Mouse (Mus musculus): ENCODE results near the gene Adm. TPM values are rescaled to one million over a fixed set of nuclear protein-coding genes. Genes with fewer than 3 reads are reported as not detected.
"Not testable (repeated sequence)": the region's sequence is repeated elsewhere in the genome, so short reads cannot be mapped to it uniquely, and the experiment has no call there.

Adm gene
- 2.0 and 3.0 TPM in 2 replicates for polyA plus RNA-seq (2012; rRNA removed)

DNA sequence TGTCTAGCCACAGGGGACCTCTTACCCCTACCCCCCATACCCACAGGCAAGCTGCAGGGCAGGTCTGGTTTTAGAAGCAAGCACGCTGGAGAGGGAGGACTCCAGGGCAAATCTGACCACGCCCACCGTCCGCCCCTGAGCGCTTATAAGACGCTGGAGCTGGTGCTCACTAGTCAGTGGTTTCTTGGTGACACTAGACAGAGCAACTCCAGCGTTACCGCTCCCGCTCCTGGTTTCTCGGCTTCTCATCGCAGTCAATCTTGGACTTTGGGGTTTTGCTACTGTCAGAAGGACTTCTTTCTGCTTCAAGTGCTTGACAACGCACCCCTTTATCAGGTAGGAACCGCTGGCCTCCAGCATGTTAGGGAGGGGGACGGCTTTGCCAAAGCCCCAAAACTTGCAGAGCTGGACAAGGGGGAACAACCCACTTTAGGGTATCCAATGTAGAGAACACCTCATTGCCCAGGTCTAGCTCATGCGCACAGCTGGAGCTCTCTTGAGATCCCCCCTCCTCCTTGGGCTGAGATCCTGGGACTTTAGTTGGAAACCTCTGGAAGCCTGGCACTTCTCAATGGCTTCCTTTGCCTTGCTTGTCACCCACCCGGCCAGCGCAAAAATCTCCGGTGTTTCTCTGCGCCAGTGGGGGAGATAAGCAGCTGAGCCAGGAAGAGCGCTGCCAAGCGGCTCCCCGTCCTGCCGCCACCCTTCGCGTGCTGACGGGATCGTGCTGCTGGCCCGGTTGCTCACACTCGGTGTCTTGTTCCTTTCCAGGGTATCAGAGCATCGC lies at the start of gene Adm:
Gene Adm (plus strand): TSS at position 176 of the 787 bp plus-strand sequence.
- Histone ChIP-seq H3K27ac (ENCODE audit: insufficient read depth, low read length) (no peak within 1 kb of the TSS), H3K4me1 (ENCODE audit: control insufficient read depth, insufficient read depth, low read length) (0 out of 2 replicates have a peak, but pooled peaks cover 1% of the 10 kb centered on the region), H3K4me3 (ENCODE audit: insufficient read depth, low read length) (peak within 1 kb of the TSS; percentile 53)
- TF ChIP-seq POLR2A (IDR thresholded peaks at IDR 0.05; ENCODE audit: extremely low read depth, insufficient read depth, low read length) (peak; percentile 89), CTCF (IDR thresholded peaks at IDR 0.05; ENCODE audit: extremely low read depth, insufficient read depth, low read length) (no peak)

DNA sequence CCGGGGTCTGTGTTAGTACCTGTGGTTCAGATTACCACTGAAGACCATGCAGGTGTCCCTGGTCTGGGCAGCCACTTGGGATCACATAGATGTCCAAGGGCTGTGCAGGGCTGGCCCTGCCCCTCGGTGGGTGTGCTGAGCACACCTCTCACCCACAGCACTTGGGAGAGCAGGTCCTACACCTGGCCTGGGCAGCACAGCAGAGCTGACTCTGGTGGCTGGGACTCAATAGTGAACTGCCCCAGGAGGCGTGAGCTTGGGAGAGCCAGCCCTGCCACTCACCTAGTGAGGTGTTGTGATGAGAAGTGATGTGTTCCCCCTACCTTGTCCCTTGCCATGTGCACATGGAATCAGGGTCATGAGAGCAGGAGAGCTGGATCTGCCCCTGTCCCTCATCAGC lies 43.8 kb upstream of the Adm start:
- Histone ChIP-seq H3K4me3 (ENCODE audit: insufficient read depth, low read length) (no peak overlapping the region), H3K4me1 (ENCODE audit: control insufficient read depth, insufficient read depth, low read length) (no peaks in the 10 kb centered on the region; the same call in 1 of the 2 replicates), H3K27ac (ENCODE audit: insufficient read depth, low read length) (no peak overlapping the region)
- TF ChIP-seq POLR2A (IDR thresholded peaks at IDR 0.05; ENCODE audit: extremely low read depth, insufficient read depth, low read length), result no peak
- TF ChIP-seq CTCF (IDR thresholded peaks at IDR 0.05; ENCODE audit: extremely low read depth, insufficient read depth, low read length), result no peak

DNA sequence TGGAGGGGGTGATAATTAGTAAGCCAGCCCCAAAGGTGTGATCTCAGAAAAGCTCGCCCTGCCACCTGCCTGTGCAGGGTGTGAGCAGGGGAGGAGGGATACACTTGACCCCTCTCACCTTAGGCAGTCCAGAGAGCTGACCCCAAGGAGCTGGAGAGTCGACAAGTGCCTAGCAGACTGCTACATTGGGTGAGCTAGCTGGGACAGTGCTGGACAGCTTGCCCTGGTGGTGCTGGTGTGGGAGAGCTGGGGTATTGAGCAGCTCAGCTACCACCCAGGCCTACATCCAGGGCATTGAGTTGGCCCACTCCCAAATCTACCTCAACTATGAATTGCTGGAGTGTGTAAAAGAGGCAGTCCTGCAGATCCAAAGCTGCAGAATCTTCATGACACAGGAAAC lies 43.3 kb upstream of the Adm start:
- Histone ChIP-seq H3K4me3 (ENCODE audit: insufficient read depth, low read length) (no peak overlapping the region), H3K27ac (ENCODE audit: insufficient read depth, low read length) (no peak overlapping the region), H3K4me1 (ENCODE audit: control insufficient read depth, insufficient read depth, low read length) (no peaks in the 10 kb centered on the region; the same call in 1 of the 2 replicates)
- TF ChIP-seq POLR2A (IDR thresholded peaks at IDR 0.05; ENCODE audit: extremely low read depth, insufficient read depth, low read length), result no peak

DNA sequence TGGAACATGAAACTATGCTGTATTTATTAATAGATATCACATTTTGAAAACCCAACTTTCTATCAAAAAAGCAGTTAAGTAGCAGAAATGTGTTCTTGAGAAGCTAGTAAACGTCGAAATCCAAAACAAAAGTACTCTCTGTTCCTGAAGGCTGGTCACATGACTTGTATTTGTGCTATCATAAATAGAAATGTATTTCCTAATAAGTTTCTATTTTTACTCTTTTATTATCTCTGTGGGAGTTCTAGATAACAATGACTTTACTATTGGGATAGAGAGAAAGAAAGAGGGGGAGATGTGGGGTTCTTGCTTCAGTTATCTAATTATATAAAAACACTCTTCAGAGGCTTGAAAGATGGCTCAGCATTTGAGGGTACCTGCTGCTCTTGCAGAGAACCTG lies 42.2 kb upstream of the Adm start:
- Histone ChIP-seq H3K4me3 (ENCODE audit: insufficient read depth, low read length) (no peak overlapping the region), H3K4me1 (ENCODE audit: control insufficient read depth, insufficient read depth, low read length) (no peaks in the 10 kb centered on the region; the same call in 1 of the 2 replicates), H3K27ac (ENCODE audit: insufficient read depth, low read length) (no peak overlapping the region)
- no peak for TF ChIP-seq CTCF (IDR thresholded peaks at IDR 0.05; ENCODE audit: extremely low read depth, insufficient read depth, low read length)
- TF ChIP-seq POLR2A (IDR thresholded peaks at IDR 0.05; ENCODE audit: extremely low read depth, insufficient read depth, low read length), result no peak

DNA sequence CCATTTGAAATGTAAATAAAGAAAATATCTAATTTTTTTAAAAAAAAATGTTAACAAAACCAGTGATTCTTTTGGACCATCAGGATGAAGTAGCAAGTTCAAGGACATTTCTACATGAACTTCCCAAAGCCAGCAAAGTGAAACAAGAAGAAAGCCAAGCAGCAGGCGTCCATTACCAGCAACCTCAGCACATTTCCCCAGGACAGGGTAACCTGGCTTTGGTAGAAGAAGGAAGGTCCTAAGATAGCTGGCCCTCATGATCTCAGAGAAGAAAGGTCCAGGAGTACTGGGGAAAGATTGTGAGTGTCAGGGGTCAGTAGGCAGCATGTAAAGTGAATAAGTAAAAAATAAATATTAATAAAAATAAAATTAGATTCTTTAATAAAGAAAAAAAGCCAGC lies 39.7 kb upstream of the Adm start:
- no peak for TF ChIP-seq POLR2A (IDR thresholded peaks at IDR 0.05; ENCODE audit: extremely low read depth, insufficient read depth, low read length)
- no peak for TF ChIP-seq CTCF (IDR thresholded peaks at IDR 0.05; ENCODE audit: extremely low read depth, insufficient read depth, low read length)
- H3K4me1 ChIP-seq (ENCODE audit: control insufficient read depth, insufficient read depth, low read length), result no peaks in the 10 kb centered on the region; the same call in 1 of the 2 replicates
- H3K27ac ChIP-seq (ENCODE audit: insufficient read depth, low read length), result no peak overlapping the region
- no peak overlapping the region for H3K4me3 ChIP-seq (ENCODE audit: insufficient read depth, low read length)

DNA sequence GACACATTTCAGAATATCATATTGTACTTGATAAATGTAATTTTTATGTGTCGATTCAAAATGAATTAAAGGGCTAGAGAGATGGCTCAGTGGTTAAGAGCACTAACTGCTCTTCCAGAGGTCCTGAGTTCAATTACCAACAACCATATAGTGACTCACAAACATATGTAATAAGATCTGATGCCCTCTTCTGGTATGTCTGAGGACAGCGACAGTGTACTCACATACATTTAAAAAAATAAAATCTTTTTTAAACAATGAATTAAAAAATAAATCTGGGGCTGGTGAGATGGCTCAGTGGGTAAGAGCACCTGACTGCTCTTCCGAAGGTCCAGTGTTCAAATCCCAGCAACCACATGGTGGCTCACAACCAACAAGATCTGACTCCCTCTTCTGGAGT lies 33.5 kb upstream of the Adm start:
- not testable (repeated sequence) for H3K4me3 ChIP-seq (ENCODE audit: insufficient read depth, low read length); H3K27ac ChIP-seq (ENCODE audit: insufficient read depth, low read length); H3K4me1 ChIP-seq (ENCODE audit: control insufficient read depth, insufficient read depth, low read length)

DNA sequence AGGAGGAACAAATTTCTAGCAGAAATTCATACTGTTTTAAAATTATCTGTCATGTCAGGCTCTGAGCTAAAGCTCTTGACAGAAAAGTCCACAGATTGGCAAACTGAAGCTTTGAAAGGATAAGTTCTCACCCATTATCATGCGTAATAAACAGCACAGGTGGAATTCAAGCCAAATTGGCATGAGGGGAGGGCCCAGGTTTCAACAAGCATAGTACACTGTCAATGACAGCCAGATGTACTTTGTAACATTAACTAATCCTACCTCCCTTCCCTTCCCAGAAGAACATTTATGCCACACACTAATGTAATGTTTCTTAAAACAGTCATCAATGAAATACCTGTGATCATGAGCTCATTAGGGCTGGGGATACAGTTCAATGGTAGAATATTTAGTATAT lies 30.3 kb upstream of the Adm start:
- TF ChIP-seq POLR2A (IDR thresholded peaks at IDR 0.05; ENCODE audit: extremely low read depth, insufficient read depth, low read length) (no peak), CTCF (IDR thresholded peaks at IDR 0.05; ENCODE audit: extremely low read depth, insufficient read depth, low read length) (no peak)
- no peaks in the 10 kb centered on the region; the same call in 1 of the 2 replicates for H3K4me1 ChIP-seq (ENCODE audit: control insufficient read depth, insufficient read depth, low read length)
- H3K4me3 ChIP-seq (ENCODE audit: insufficient read depth, low read length), result no peak overlapping the region
- H3K27ac ChIP-seq (ENCODE audit: insufficient read depth, low read length), result no peak overlapping the region

DNA sequence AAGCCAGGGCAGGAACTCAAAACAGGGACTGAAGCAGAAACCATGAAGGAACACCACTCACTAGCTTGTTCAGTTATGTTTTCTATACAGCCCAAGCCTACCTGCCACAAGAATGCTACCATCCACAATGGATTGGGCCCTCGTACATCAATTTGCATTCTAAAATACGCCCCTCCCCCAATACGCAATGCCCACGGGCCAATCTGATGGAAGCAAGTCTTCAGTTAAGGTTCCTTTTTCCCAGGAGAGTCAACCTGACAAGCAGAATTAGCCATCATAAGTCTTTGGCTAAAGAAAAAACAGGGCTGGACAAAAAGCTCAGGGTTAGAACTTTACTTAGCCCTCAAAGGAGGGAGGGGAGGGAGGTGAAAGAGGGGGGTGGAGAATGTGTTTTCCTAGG lies 22.0 kb upstream of the Adm start:
- no peak for TF ChIP-seq POLR2A (IDR thresholded peaks at IDR 0.05; ENCODE audit: extremely low read depth, insufficient read depth, low read length)
- Histone ChIP-seq H3K27ac (ENCODE audit: insufficient read depth, low read length) (no peak overlapping the region), H3K4me1 (ENCODE audit: control insufficient read depth, insufficient read depth, low read length) (no peaks in the 10 kb centered on the region; the same call in 1 of the 2 replicates), H3K4me3 (ENCODE audit: insufficient read depth, low read length) (no peak overlapping the region)

DNA sequence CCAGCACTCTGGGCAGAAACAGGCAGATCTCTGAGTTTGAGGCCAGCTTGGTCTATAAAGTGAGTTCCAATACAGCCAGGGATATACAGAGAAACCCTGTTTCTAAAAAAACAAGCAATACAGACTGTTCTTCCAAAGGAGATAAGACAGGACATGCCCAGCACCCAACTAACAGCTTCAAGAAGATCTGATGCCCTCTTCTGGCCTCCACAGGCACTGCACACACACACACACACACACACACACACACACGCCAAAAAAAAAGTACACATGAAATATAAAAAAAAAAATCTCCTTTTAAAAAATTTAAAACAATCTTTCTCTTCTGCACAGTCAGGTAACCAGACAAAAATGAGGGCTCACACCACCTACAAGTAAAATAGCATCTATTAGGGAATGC lies 20.6 kb upstream of the Adm start:
- no peak for TF ChIP-seq POLR2A (IDR thresholded peaks at IDR 0.05; ENCODE audit: extremely low read depth, insufficient read depth, low read length)
- TF ChIP-seq CTCF (IDR thresholded peaks at IDR 0.05; ENCODE audit: extremely low read depth, insufficient read depth, low read length), result no peak
- H3K27ac ChIP-seq (ENCODE audit: insufficient read depth, low read length), result no peak overlapping the region
- no peak overlapping the region for H3K4me3 ChIP-seq (ENCODE audit: insufficient read depth, low read length)
- H3K4me1 ChIP-seq (ENCODE audit: control insufficient read depth, insufficient read depth, low read length), result peaks cover 2% of the 10 kb centered on the region; the same call in 1 of the 2 replicates

DNA sequence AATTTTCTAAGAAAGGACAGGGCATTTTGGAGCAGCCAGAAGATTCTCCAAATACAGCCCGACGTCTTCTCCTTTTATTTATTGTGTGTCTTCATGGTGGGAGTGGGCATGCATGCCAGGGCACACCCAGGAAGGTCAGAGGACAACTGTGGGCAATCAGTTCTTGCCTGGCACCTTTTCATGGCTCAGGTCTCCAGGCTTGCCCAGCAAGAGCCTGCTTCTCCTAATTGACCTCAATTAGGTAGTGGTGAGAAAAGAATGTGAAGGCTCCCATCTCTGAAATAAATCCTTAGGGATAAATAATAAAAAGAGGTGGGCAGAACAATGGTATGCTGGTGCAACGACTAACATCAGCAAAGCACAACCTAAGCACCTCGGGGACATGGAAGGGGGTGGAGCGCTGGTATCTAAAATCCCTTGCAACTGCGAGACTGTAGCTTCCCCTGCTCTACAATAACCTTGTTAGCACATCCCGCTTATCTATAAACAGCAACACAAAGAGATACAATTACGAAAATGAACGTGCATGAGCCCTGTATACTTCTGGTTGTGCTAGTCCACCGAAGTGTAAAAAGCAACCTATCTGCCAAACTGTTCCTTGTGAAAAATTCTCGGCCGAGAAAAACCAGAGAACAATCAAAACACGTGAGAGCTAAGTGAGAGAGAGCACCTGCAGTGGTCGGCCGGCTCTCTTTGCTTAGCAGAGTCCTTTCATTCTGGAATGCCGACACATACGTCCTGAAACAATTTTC lies 13.9 kb upstream of the Adm start:
- Histone ChIP-seq H3K27ac (ENCODE audit: insufficient read depth, low read length) (no peak overlapping the region), H3K4me1 (ENCODE audit: control insufficient read depth, insufficient read depth, low read length) (peaks cover 4% of the 10 kb centered on the region), H3K4me3 (ENCODE audit: insufficient read depth, low read length) (peak overlapping the region; percentile 55)
- TF ChIP-seq POLR2A (IDR thresholded peaks at IDR 0.05; ENCODE audit: extremely low read depth, insufficient read depth, low read length) (no peak), CTCF (IDR thresholded peaks at IDR 0.05; ENCODE audit: extremely low read depth, insufficient read depth, low read length) (no peak)

Data from cortical plate, adult 2 months (tissue).